Comparison of ENCODE assay signal across 7 mouse cellular contexts in genomic region chr11:111064751-111065527, GRCm38 (mm10). TPM values are rescaled to one million over a fixed set of nuclear protein-coding genes. Genes with fewer than 3 reads are reported as not detected.
A peak's percentile ranks its signal among the peaks of the same experiment; 100 is the strongest.
DNase-seq lines count a peak whose midpoint lies in the region; ATAC-seq and TF ChIP-seq lines count a peak whose summit lies in the region.

No protein-coding gene starts in this region.

- in situ Hi-C loops in Patski (cut with MboI; ENCODE audit: low pct_unique_long_range_greater_than_20kb) = loop anchor here (5.0 to 10.0 kb wide), 2 partner anchors 382 to 700 kb away; no protein-coding TSS in a partner anchor

- no peaks in the 10 kb centered on the region for H3K27me3 ChIP-seq in Patski
- no peaks in the 10 kb centered on the region for H3K27me3 ChIP-seq in hindbrain, embryonic 16.5 days (replicated peaks; ENCODE audit: control insufficient read depth, insufficient read depth, low read length)
- H3K27me3 ChIP-seq in megakaryocyte, embryonic 14.5 days (replicated peaks) = peaks cover 27% of the 10 kb centered on the region

- peak overlapping the region; percentile 86 for H3K4me2 ChIP-seq in hindbrain, embryonic 16.5 days (ENCODE audit: low read length)

- DNase-seq in Patski (ENCODE audit: low read depth, low spot score) = no peak
- DNase-seq in brain, embryonic 14.5 days (ENCODE audit: low read depth) = peak; percentile 89
- peak; percentile 38 to 48 for DNase-seq in frontal cortex, postnatal 25 days (ENCODE audit: low spot score in 2 of 2)
- DNase-seq in left cerebral cortex, postnatal 14 days (ENCODE audit: low spot score in 2 of 2) = peak; percentile 58 to 60
- DNase-seq in right cerebral cortex, postnatal 25 days = peak; percentile 63

- intact Hi-C loops in left cerebral cortex, postnatal 14 days (cut with DNase I) = loop anchor here (2.0 to 10.0 kb wide), 4 partner anchors 380 to 530 kb away; no protein-coding TSS in a partner anchor

- no peak for TF ChIP-seq POLR2A in brain, embryonic 14.5 days (IDR thresholded peaks at IDR 0.05; ENCODE audit: borderline replicate concordance, extremely low read depth, insufficient read depth, insufficient read length, poor library complexity, severe bottlenecking)

- peak overlapping the region; percentile 71 for H3K9ac ChIP-seq in hindbrain, embryonic 16.5 days (ENCODE audit: low read depth, low read length)

- H3K4me1 ChIP-seq in hindbrain, embryonic 16.5 days (ENCODE audit: control insufficient read depth, insufficient read depth, low read depth, low read length) = peaks cover 7% of the 10 kb centered on the region
- peaks cover 23% of the 10 kb centered on the region for H3K4me1 ChIP-seq in megakaryocyte, embryonic 14.5 days

- peak overlapping the region; percentile 79 for H3K4me3 ChIP-seq in hindbrain, embryonic 16.5 days (ENCODE audit: low read length)
- peak overlapping the region; percentile 91 for H3K4me3 ChIP-seq in megakaryocyte, embryonic 14.5 days (replicated peaks)

- TF ChIP-seq CTCF in Patski (IDR thresholded peaks at IDR 0.05) = peak; percentile 93
- peak; percentile 64; the same call in 1 of the 2 replicates for TF ChIP-seq CTCF in brain, embryonic 14.5 days (IDR thresholded peaks at IDR 0.05; ENCODE audit: borderline replicate concordance, extremely low read depth, insufficient read depth, insufficient read length)

- POLR2A ChIA-PET in Patski (lab: Charles Lee) = interaction anchor here (0.7 to 1.1 kb wide), 2 partner anchors 395 to 493 kb away, joined by 3 to 6 read pairs; no protein-coding TSS in a partner anchor

- no peaks in the 10 kb centered on the region for H3K36me3 ChIP-seq in hindbrain, embryonic 16.5 days (ENCODE audit: control insufficient read depth, insufficient read depth, low read length)
- no peaks in the 10 kb centered on the region for H3K36me3 ChIP-seq in megakaryocyte, embryonic 14.5 days (replicated peaks; ENCODE audit: low read length)

- under 1% methylated on average over 25 of the region's 25 CpGs for WGBS in hindbrain, embryonic 16.5 days

- H3K9me3 ChIP-seq in hindbrain, embryonic 16.5 days (ENCODE audit: control insufficient read depth, low read length) = no peaks in the 10 kb centered on the region
- H3K9me3 ChIP-seq in megakaryocyte, embryonic 14.5 days = no peaks in the 10 kb centered on the region

- H3K27ac ChIP-seq in hindbrain, embryonic 16.5 days (ENCODE audit: low read depth, low read length) = peak overlapping the region; percentile 69; the same call in 1 of the 2 replicates

- CTCF ChIA-PET in Patski (lab: Charles Lee) = interaction anchor here (0.7 to 2.8 kb wide), 17 partner anchors 9 to 580 kb away, joined by 3 to 15 read pairs (median 5); partner anchors contain the start of gene Kcnj16

- ATAC-seq in Patski = peak; percentile 50
- ATAC-seq in hindbrain, embryonic 16.5 days = peak; percentile 45; the same call in 1 of the 2 replicates

RNA-seq across cellular contexts. Expression of gene Kcnj2, which starts 1.0 kb away (rescaled TPM):
- polyA plus RNA-seq in Patski (2021) = 1.3 TPM
- polyA plus RNA-seq in brain, embryonic 14.5 days (2012; rRNA removed) = 2.3 and 3.3 TPM in 2 replicates
- 1.2 and 1.3 TPM in 2 replicates for polyA plus RNA-seq in hindbrain, embryonic 16.5 days (2015; fragmentation: Nextera tagmentation; extraction: Ambion mirVana)
- total RNA-seq in left cerebral cortex, postnatal 14 days (2021) = 10 to 100 TPM in 1 of 2 experiments, 1 to 10 TPM in 1; 8.6 to 10.7 TPM
- polyA plus RNA-seq in megakaryocyte, embryonic 14.5 days (2012; ENCODE audit: insufficient read depth, low replicate concordance) = 0.04 TPM in 1 of 2 replicates, not detected in the other
